In the genomic region with DNA sequence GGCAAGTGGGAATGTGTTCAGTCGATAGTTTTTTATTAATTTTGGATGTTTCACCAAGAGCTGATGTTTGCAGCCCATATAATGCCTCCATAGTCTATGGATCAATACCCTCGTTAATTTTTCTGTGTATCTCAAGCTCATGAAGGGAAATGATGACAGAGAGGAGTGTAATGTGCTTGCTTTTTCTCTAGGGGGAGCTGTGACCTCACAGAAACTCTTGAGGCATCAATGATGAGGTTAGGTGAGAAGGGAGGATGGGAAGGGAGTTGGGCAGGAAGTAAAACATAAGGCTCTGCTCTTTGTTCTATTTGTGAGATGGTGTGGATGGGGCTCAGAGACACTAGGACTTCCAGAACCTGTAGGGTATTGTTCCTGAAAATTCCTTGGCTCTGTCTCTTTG, we compare ENCODE assay signal across 1 mouse cellular context.
TF ChIP-seq lines count a peak whose summit lies in the region.

No protein-coding gene starts in this region.

TF ChIP-seq in CH12.LX, 34 proteins besides CTCF, POLR2A, EP300 and RAD21 (continued from another document):
- TF ChIP-seq NELFE (IDR thresholded peaks at IDR 0.05; ENCODE audit: low read depth, low read length): no peak
- TF ChIP-seq ELF1 (IDR thresholded peaks at IDR 0.05; ENCODE audit: low read depth, low read length): no peak
- no peak for TF ChIP-seq USF2 (conservative IDR thresholded peaks at IDR 0.05; ENCODE audit: low read depth, low read length)
- TF ChIP-seq ZC3H11A (IDR thresholded peaks at IDR 0.05; ENCODE audit: low read depth, low read length): no peak
- no peak for TF ChIP-seq NRF1 (IDR thresholded peaks at IDR 0.05; ENCODE audit: low read depth, low read length)
- TF ChIP-seq MEF2A (IDR thresholded peaks at IDR 0.05; ENCODE audit: borderline replicate concordance, low read depth, low read length): no peak
- TF ChIP-seq USF1 (IDR thresholded peaks at IDR 0.05; ENCODE audit: low read depth, low read length): no peak
- TF ChIP-seq UBTF (IDR thresholded peaks at IDR 0.05; ENCODE audit: low read depth, low read length): no peak
